Mouse (Mus musculus): ENCODE measurements around the gene Slc6a13.

Gene Slc6a13

DNA sequence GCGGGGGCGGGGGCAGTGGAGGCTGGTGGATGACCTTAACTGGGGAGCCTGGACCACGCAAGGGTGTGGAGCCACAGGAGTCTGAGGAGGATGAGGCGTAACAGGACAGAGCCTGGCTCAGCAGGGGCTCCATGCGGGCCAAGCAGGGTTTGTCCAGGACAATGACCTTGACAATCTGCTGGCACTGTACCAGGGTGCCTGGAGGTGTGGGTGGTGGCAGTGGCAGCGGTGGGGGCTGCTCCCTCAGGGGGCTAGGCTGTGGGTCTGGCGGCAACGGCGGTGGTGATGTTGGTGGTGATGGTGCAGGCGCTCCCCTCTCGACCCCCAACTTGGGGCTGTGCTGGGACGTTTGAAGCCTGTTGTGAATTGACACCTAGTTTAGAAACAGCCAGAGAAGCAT lies 76.1 kb downstream of the Slc6a13 start:
- no peak for DNase-seq (ENCODE audit: extremely low read depth, low read depth)

DNA sequence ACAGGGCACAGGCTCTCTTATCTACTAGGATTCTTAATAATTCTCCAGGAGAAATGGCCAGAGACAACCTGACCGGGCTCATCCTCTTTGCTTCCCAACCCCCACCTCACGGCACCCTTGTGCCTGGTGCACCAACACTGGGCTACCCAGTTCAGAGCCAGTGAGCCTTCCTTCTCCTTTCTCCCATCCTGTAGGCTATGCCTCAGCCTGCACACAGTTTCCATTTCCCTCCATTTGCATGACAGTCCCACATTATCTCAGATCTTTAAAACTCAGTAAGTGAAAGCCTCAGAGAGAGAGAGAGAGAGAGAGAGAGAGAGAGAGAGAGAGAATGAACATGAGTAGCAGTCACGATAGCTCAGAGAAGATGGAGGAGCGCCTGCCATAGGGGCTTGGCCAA lies 78.2 kb downstream of the Slc6a13 start:
- no peak for DNase-seq (ENCODE audit: extremely low read depth, low read depth)

DNA sequence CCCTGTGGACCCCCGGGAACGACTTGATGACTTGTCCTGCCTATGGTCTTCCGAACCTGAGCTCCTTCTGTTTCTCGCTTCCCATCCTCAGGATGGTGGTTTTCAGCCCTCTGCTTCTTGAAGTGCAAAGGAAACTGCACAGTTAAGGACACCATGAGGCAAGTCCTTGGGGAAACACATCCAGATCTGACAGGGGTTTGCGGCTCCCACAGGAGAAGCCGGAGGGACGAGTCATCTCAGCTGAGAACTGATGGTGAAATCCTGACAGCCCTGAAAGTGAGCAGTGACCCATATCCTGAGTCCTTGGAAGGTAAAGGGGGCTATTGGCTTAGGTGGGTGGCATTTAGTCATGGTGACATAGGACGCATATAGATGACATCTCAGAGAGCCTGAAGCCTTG lies 80.5 kb downstream of the Slc6a13 start:
- no peak for DNase-seq (ENCODE audit: extremely low read depth, low read depth)

DNA sequence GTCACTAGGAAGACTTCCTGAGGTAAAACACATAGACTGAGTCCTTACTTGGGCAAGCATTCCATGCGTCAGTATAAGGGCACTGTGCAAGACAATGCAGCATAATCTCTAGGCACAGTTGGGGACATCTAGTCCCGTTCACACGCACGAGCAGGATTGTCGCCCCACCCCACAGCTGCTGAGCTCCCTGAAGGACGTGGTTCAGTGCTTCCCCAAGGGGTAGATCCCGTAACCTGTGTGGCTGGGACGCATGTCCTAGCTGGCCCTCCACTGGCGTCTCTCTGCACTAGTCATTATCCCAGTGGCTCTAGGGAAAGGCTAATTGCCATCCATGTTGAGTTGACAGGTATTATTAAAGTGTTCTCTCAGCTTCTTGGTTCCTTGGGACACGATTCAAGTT lies 82.0 kb downstream of the Slc6a13 start:
- DNase-seq (ENCODE audit: extremely low read depth, low read depth), result no peak

DNA sequence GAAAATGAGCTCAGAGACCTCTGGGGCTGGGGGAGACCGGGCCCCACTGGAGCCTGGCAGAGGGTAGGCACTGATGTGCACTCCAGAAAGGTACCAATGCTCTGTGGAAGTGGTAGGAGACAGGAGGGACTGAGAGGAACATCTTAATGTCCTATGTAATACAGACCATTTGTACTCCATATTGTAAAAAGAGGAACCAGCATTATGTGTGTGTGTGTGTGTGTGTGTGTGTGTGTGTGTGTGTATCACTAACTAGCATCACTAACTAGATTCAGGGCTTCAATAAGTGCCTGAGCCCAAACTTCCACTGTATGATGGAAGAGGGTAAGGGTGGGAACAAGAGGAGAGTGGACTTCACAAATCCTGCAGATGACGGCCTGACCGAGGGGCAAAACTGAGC lies 85.4 kb downstream of the Slc6a13 start:
- no peak for DNase-seq (ENCODE audit: extremely low read depth, low read depth)
